Mouse (Mus musculus) cortical plate, adult 2 months (tissue): ENCODE measurements around the gene Jph4. TPM values are rescaled to one million over a fixed set of nuclear protein-coding genes. Genes with fewer than 3 reads are reported as not detected.

Experiments
- H3K27ac ChIP-seq: fragments of 200-500 bp; 2 replicates; pipeline ENCODE4 v1.5.1; 2012; ENCODE audit warnings: low read length, control low read depth, inconsistent platforms; ENCODE audit not compliant: insufficient read depth
- H3K4me1 ChIP-seq: fragments of 200-500 bp; 2 replicates; pipeline ENCODE4 v1.6.1; 2011; ENCODE audit warnings: low read length; ENCODE audit not compliant: control insufficient read depth, insufficient read depth
- H3K4me3 ChIP-seq: fragments of 200-500 bp; 2 replicates; pipeline ENCODE4 v1.5.1; 2011; ENCODE audit warnings: mild to moderate bottlenecking, low read length, control low read depth; ENCODE audit not compliant: insufficient read depth
- CTCF ChIP-seq: fragments of 200-500 bp; IDR thresholded peaks from 2 replicates; pipeline ENCODE4 v1.5.1; 2011; ENCODE audit warnings: mild to moderate bottlenecking, control low read depth, low read length; ENCODE audit not compliant: insufficient read depth; ENCODE audit errors: extremely low read depth
- POLR2A ChIP-seq: fragments of 200-500 bp; IDR thresholded peaks from 2 replicates; pipeline ENCODE4 v1.6.1; 2011; ENCODE audit warnings: mild to moderate bottlenecking, low read length, control low read depth; ENCODE audit not compliant: insufficient read depth; ENCODE audit errors: extremely low read depth
- polyA plus RNA-seq: library from polyadenylated mRNA; depleted of rRNA; stranded (reverse); fragments of >200 nt; gene quantifications from 2 replicates; pipeline ENCODE4 v1.2.3, GENCODE M21; 2012

The Jph4 gene
- polyA plus RNA-seq, 1 experiment = 244 TPM

DNA sequence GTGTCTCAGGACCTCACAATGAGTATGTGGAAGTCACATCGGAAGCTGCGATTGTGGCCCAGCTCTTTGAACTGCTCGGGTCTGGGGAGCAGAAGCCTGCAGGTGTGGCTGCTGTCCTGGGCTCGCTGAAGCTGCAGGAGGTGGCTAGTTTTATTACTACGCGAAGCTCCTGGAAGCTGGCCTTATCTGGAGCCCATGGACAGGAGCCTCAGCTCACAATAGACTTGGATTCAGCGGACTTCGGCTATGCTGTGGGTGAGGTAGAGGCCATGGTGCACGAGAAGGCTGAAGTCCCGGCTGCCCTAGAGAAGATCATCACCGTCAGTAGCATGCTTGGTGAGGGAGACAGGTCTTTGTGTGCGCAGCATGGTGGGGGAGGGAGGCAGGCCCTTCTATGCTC is 21.1 kb downstream of the Jph4 start:
- TF ChIP-seq POLR2A (no peak), CTCF (no peak)
- peak overlapping the region; percentile 82; the same call in 1 of the 2 replicates for H3K4me3 ChIP-seq
- H3K27ac ChIP-seq = no peak overlapping the region
- H3K4me1 ChIP-seq = peaks cover 6% of the 10 kb centered on the region

DNA sequence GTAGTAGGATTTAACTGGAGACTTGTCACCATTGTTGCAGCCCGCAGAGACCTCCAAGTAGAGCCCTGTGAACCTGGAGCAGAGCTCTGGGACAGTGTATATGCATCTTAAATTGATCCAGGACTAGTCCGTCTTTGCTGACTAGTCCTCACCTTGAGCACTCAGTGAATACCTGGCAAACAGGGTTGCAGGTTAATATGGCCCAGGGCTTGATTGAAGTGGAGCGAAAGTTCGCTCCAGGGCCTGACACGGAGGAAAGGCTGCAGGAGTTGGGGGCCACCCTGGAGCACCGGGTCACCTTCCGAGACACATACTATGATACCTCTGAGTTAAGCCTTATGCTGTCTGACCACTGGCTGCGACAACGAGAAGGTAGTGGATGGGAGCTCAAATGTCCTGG is 21.5 kb downstream of the Jph4 start:
- peak overlapping the region; percentile 82 for H3K4me3 ChIP-seq
- H3K4me1 ChIP-seq = peaks cover 6% of the 10 kb centered on the region
- TF ChIP-seq CTCF = no peak
- TF ChIP-seq POLR2A = no peak
- peak overlapping the region; percentile 85; the same call in 1 of the 2 replicates for H3K27ac ChIP-seq

DNA sequence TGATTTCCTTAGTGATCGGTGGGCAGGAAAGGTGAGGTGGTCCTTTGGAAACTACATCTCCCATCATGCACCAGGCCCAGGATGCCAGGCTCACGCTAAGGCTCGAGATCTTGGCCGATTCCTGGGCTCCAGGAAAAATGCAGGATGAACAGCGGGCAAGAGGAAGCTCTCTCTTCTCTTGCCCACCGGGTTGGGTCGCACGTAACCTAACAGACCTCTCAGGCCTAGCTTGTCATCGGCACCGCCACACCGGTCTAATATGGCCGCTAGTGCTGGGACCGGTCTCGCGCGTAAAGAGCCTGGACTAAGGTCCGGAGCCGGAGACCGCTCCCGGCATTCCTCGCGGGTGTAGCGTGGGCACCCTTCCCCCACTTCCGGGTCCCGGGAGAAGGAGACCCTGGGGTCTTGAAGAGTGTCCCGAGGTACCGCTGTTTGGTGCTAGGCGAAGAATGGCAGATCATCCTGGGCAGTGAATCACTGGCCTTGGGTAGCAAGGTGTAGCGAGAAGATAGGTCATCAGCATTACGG is 22.0 kb downstream of the Jph4 start, which contains the start of gene Thtpa:
Thtpa (plus strand) TSS at position 81 of the 528 bp plus-strand sequence.
- peaks cover 6% of the 10 kb centered on the region for H3K4me1 ChIP-seq
- H3K27ac ChIP-seq = peak within 1 kb of the TSS; percentile 85
- peak within 1 kb of the TSS; percentile 82 for H3K4me3 ChIP-seq
- TF ChIP-seq CTCF (no peak), POLR2A (peak; percentile 65; the same call in 1 of the 2 replicates)

DNA sequence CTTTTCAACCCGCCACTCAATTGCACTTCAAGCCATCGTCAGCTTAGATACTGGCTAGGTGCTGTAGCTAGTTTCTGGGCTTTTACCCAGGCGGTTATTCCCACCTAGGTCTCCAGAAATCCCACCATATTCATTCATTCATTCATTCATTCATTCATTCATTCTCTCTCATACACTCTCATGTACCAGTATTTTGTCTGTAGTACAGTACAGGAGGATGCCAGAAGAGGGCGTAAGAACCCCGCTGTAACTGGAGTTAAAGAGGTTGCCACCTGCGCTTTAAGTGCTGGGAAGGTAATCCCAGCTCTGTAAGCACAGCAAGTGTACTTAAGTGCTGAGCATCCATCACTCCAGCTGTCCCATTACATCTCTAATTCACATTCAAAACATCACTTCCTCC is 22.8 kb downstream of the Jph4 start:
- TF ChIP-seq POLR2A (no peak), CTCF (no peak)
- Histone ChIP-seq H3K27ac (no peak overlapping the region), H3K4me3 (no peak overlapping the region), H3K4me1 (peaks cover 10% of the 10 kb centered on the region)

DNA sequence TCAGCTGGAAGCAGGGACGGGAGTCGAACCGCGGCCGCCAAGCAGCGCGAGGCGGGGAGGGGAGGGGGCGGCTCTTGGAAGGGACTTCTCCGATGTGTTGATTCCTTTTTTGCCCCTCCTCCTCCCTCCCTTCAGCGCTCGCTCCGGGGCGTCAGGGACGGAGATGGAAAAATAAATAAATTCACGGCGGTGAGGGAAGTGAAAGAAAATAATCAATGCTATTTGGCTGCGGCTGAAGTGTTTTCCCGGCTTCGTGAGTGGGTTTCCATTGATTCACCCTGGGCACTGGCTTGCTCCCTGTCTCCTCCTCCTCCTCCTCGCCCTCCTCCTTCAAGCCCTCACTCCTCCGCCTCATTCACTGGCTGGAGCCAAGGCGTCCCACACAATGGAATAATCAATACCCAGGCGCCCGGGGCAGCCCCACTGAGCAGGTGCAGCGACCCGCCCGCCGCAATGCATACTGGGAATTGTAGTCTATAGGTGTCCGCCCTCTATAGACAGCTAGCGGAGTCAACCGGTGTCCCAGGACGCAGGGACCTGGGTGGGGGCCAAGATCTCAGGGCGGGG is 24.6 kb downstream of the Jph4 start, which contains the start of gene Zfhx2:
Zfhx2 (minus strand) TSS at position 314 of the 567 bp plus-strand sequence.
- Histone ChIP-seq H3K4me1 (peaks cover 12% of the 10 kb centered on the region), H3K27ac (peak within 1 kb of the TSS; percentile 36), H3K4me3 (peak within 1 kb of the TSS; percentile 73)
- TF ChIP-seq POLR2A (peak; percentile 85), CTCF (no peak)

DNA sequence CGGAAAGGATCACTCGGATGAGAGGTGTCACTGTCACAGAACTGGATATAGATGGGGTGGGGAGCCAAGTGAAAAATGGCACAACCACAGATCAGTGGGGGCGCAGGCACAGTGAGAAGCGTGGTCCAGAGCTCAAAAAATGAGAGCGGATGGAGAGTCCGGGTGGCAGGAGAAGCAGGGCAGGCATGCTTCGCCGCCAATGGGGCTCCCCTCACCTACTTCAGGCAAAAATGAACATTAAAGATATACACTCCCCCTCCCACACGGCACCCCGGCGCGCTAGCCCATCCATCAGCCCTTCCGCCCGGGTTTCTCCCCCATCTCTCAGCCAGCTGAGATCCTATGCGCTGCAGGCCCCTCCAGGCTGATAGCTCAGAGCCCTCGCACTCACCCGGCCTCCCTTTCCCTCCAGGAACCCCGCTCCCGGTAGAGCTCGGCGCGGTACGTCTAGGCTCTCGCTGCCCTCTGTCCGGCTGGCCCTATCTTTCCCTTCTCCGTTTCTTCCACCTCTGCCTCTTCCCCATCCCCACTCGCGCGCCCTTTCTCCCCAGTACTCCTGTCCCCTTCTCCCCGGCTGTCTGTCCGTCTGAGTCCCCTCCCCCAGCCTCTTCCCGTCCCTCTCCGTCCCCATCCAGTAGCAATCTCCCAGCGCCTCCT is 25.4 kb downstream of the Jph4 start:
- peak; percentile 46; the same call in 1 of the 2 replicates for TF ChIP-seq POLR2A
- no peak for TF ChIP-seq CTCF
- peak overlapping the region; percentile 36 for H3K27ac ChIP-seq
- H3K4me3 ChIP-seq = peak overlapping the region; percentile 73
- peaks cover 10% of the 10 kb centered on the region for H3K4me1 ChIP-seq

DNA sequence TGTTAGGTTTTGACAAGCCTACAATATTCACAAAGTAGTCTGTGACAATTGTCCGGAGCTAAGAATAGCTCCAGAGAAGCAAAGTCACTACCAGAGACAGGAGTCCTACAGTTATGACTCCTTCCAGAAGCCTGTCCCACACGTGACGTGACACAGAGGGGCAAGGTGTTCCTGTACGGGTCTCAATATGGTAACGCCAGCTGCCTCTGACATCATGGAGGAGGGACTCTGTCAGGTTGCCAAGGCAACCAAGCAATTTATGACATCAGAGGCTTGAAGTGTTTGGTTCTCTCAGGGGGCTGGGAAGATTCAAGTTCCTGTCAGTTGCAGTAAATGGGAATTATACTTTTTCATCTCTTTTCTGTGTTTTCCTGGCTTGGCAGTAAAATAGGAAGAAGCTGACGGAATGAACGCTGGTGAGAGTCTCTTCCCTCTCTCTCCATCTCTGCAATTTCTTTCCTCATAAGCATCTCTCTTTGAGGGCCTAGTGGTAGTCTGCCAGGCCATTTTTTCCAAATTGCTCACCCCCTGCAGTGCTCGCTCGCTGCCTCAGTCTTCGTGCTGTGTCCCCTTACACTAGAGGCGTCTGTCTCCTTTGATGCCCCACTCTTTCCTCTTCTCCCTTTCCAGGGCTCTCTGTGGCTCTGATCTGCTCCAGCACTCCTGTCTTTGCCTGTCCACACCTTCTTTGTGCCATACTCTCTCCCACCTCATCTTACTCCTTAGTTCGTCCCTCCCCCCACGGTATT is 27.4 kb downstream of the Jph4 start:
- no peak overlapping the region for H3K27ac ChIP-seq
- peak overlapping the region; percentile 73 for H3K4me3 ChIP-seq
- H3K4me1 ChIP-seq = peaks cover 10% of the 10 kb centered on the region
- TF ChIP-seq CTCF = no peak
- TF ChIP-seq POLR2A = 0 out of 2 replicates have a peak, but pooled peaks have one; percentile 4

DNA sequence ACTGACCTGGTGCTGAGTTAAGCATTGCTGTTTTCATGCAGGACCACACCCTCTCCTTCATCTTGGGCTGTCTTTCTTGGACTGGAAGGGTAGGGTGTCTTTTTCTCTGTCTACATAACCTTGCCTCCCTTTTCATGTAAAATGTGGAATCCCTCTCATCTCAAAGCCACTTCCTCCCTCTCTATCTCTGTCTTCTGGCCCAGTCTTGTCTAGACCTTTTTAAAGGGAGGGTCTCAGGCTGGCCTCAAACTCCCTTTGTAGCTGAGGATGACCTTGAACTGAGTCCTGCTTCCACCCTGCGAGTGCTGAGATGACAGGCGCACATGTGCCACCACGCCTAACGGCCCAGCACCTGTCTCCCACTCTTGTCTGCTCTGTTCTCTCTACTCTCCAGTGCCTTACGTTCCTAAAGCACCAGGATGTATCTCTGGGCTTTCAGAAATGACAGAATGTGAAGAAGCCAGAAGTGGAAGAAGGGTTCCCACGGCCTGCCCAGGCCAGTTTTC is 30.7 kb downstream of the Jph4 start:
- TF ChIP-seq POLR2A = no peak
- TF ChIP-seq CTCF = no peak
- H3K4me3 ChIP-seq = no peak overlapping the region
- no peak overlapping the region for H3K27ac ChIP-seq
- peaks cover 10% of the 10 kb centered on the region for H3K4me1 ChIP-seq

DNA sequence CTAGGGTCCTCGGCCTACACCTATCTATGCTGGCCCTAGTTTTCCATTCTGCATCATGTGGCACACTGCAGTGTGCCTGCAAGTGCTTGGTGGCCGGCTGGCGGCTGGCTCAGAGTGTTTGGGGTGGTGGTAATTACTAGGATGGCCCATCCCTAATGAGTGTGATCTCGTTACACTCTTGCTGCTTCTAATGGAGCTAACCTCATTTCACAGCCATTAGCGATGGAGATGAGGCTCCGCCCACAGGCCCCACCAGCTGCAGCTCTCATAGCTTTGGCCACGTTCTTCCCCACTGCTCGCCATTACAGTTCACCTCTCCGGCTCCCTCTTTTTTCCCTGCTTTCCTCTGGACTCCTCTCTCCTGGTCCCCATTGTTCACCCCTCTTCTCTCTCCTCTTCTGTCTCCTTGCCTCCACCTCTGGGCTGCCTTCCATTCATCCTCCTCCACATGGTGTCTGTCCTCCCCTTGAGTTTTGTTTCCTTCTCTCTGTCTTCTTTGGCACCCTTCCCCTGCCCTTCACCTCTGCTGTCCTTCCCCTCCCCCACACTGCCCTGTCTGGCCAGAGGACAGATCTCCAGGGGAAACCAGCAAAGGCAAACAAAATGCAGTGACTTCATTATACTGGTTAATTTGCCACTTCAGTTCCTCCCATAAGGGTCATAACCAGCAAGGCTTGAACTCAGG is 31.3 kb downstream of the Jph4 start:
- H3K27ac ChIP-seq = no peak overlapping the region
- H3K4me3 ChIP-seq = no peak overlapping the region
- H3K4me1 ChIP-seq = peaks cover 10% of the 10 kb centered on the region
- TF ChIP-seq CTCF (no peak), POLR2A (no peak)
